Mouse (Mus musculus) neural tube, embryonic 14.5 days (tissue): ENCODE results near the gene Dus2. TPM values are rescaled to one million over a fixed set of nuclear protein-coding genes. Genes with fewer than 3 reads are reported as not detected.
A peak's percentile ranks its signal among the peaks of the same experiment; 100 is the strongest.
"Not testable (repeated sequence)": the region's sequence is repeated elsewhere in the genome, so short reads cannot be mapped to it uniquely, and the experiment has no call there.

ENCODE experiments used
- ATAC-seq: fragments of 200-750 bp; cut with Nextera tagmentation; 2 replicates; pipeline ENCODE4 v1.8.0; 2017; ENCODE audit warnings: low read depth, mild to moderate bottlenecking, moderate TSS enrichment, moderate library complexity
- H3K27ac ChIP-seq: fragments of 300-500 bp; sonication (generic); 2 replicates; pipeline ENCODE4 v1.5.1; 2014; ENCODE audit warnings: low read depth, mild to moderate bottlenecking, control low read depth, low read length, moderate library complexity, mixed read lengths
- H3K27me3 ChIP-seq: fragments of 300-500 bp; sonication (generic); 2 replicates; pipeline ENCODE4 v1.6.1; 2014; ENCODE audit warnings: low read length; ENCODE audit not compliant: control insufficient read depth, insufficient read depth
- H3K36me3 ChIP-seq: fragments of 300-500 bp; sonication (generic); 2 replicates; pipeline ENCODE4 v1.6.1; 2014; ENCODE audit warnings: low read length, mixed read lengths; ENCODE audit not compliant: control insufficient read depth, insufficient read depth
- H3K4me1 ChIP-seq: fragments of 300-500 bp; sonication (generic); 2 replicates; pipeline ENCODE4 v1.6.1; 2014; ENCODE audit warnings: low read length; ENCODE audit not compliant: control insufficient read depth, insufficient read depth
- H3K4me2 ChIP-seq: fragments of 300-500 bp; sonication (generic); 2 replicates; pipeline ENCODE4 v1.6.1; 2014; ENCODE audit warnings: mild to moderate bottlenecking, low read depth, low read length, control low read depth
- H3K4me3 ChIP-seq: fragments of 300-500 bp; sonication (generic); 2 replicates; pipeline ENCODE4 v1.5.1; 2014; ENCODE audit warnings: low read depth, low read length, control low read depth, mixed read lengths
- H3K9ac ChIP-seq: fragments of 300-500 bp; sonication (generic); replicated peaks from 2 replicates; pipeline ENCODE4 v1.6.1; 2014; ENCODE audit warnings: low read depth, mild to moderate bottlenecking, control low read depth, low read length, mixed read lengths
- H3K9me3 ChIP-seq: fragments of 300-500 bp; sonication (generic); 2 replicates; pipeline ENCODE4 v1.6.1; 2016; ENCODE audit warnings: low read length; ENCODE audit not compliant: control insufficient read depth
- WGBS: fragments of 180-500 bp; shearing (Covaris S2); extraction: QIAGEN DNeasy Blood & Tissue Kit; methylation state at CpG from one replicate; pipeline ENCODE4 v1.1.7; 2014; 5-methylcytosine and 5-hydroxymethylcytosine counted together
- polyA plus RNA-seq: library from polyadenylated mRNA; unstranded; fragments of >200 nt; fragmentation: Nextera tagmentation; extraction: Ambion mirVana; gene quantifications from 2 replicates; pipeline ENCODE4 v1.2.1, GENCODE M21; 2014

The Dus2 gene
- polyA plus RNA-seq, 1 experiment from 2014 or later = 33.5 TPM

GRCm38 (mm10) chr8:106001908-106002307 lies 10.8 kb downstream of the Dus2 start:
- Histone ChIP-seq H3K36me3 (no peaks in the 10 kb centered on the region), H3K9ac (no peak overlapping the region), H3K27me3 (no peaks in the 10 kb centered on the region), H3K9me3 (no peaks in the 10 kb centered on the region), H3K4me1 (no peaks in the 10 kb centered on the region), H3K4me3 (no peak overlapping the region), H3K27ac (no peak overlapping the region), H3K4me2 (no peak overlapping the region)
- WGBS = 75% methylated on average over 4 of the region's 4 CpGs
- ATAC-seq = no peak

GRCm38 (mm10) chr8:106004538-106005207 lies 13.5 kb downstream of the Dus2 start:
- H3K9me3 ChIP-seq = no peaks in the 10 kb centered on the region
- no peaks in the 10 kb centered on the region for H3K36me3 ChIP-seq
- no peak overlapping the region for H3K27ac ChIP-seq
- H3K27me3 ChIP-seq = no peaks in the 10 kb centered on the region
- H3K4me1 ChIP-seq = no peaks in the 10 kb centered on the region
- H3K4me2 ChIP-seq = no peak overlapping the region
- H3K9ac ChIP-seq = no peak overlapping the region
- WGBS = 82% methylated on average over 8 of the region's 8 CpGs
- ATAC-seq = no peak
- H3K4me3 ChIP-seq = no peak overlapping the region

- H3K9me3 ChIP-seq = no peaks in the 10 kb centered on the region
- H3K27ac ChIP-seq = no peak within 1 kb of the TSS
- no peaks in the 10 kb centered on the region for H3K27me3 ChIP-seq
- WGBS = 86% methylated on average over 4 of the region's 4 CpGs
- no peaks in the 10 kb centered on the region for H3K36me3 ChIP-seq
- no peak within 1 kb of the TSS for H3K9ac ChIP-seq
- peaks cover 9% of the 10 kb centered on the region for H3K4me1 ChIP-seq
- no peak within 1 kb of the TSS for H3K4me3 ChIP-seq
- ATAC-seq = no peak
- no peak within 1 kb of the TSS for H3K4me2 ChIP-seq
Observed at GRCm38 (mm10) chr8:106005875-106006274, 14.7 kb downstream of the Dus2 start, which contains the start of gene Dpep2nb. Gene Dpep2nb, minus strand, starts transcription at chr8:106005975.

GRCm38 (mm10) chr8:106006413-106006812 lies 15.3 kb downstream of the Dus2 start:
- Histone ChIP-seq H3K4me1 (peaks cover 9% of the 10 kb centered on the region), H3K27me3 (no peaks in the 10 kb centered on the region), H3K9me3 (no peaks in the 10 kb centered on the region), H3K4me3 (no peak overlapping the region), H3K27ac (no peak overlapping the region), H3K36me3 (no peaks in the 10 kb centered on the region), H3K4me2 (no peak overlapping the region), H3K9ac (no peak overlapping the region)
- ATAC-seq = no peak
- 88% methylated on average over 4 of the region's 4 CpGs for WGBS

GRCm38 (mm10) chr8:106007135-106007534 lies 16.0 kb downstream of the Dus2 start:
- H3K36me3 ChIP-seq = no peaks in the 10 kb centered on the region
- peaks cover 12% of the 10 kb centered on the region for H3K4me1 ChIP-seq
- H3K9ac ChIP-seq = no peak overlapping the region
- H3K9me3 ChIP-seq = no peaks in the 10 kb centered on the region
- H3K27me3 ChIP-seq = no peaks in the 10 kb centered on the region
- no peak overlapping the region for H3K4me2 ChIP-seq
- no peak overlapping the region for H3K4me3 ChIP-seq
- ATAC-seq = no peak
- no peak overlapping the region for H3K27ac ChIP-seq
- 78% methylated on average over 3 of the region's 3 CpGs for WGBS

- peaks cover 12% of the 10 kb centered on the region for H3K4me1 ChIP-seq
- not testable (repeated sequence) for ATAC-seq, H3K9me3 ChIP-seq, H3K27ac ChIP-seq, H3K4me3 ChIP-seq, H3K4me2 ChIP-seq, H3K9ac ChIP-seq, H3K36me3 ChIP-seq, H3K27me3 ChIP-seq
- WGBS = 70% methylated on average over 3 of the region's 3 CpGs
Observed at GRCm38 (mm10) chr8:106007891-106008290, 16.8 kb downstream of the Dus2 start.

GRCm38 (mm10) chr8:106010748-106011642 lies 19.9 kb downstream of the Dus2 start:
- Histone ChIP-seq H3K4me2 (peak overlapping the region; percentile 76), H3K36me3 (0 out of 2 replicates have a peak, but pooled peaks cover 3% of the 10 kb centered on the region), H3K4me1 (peaks cover 12% of the 10 kb centered on the region), H3K27ac (peak overlapping the region; percentile 72), H3K9me3 (no peaks in the 10 kb centered on the region), H3K9ac (peak overlapping the region; percentile 88), H3K27me3 (no peaks in the 10 kb centered on the region), H3K4me3 (peak overlapping the region; percentile 89)
- peak; percentile 97 for ATAC-seq
- under 1% methylated on average over 70 of the region's 74 CpGs for WGBS

- Histone ChIP-seq H3K36me3 (0 out of 2 replicates have a peak, but pooled peaks cover 3% of the 10 kb centered on the region), H3K4me1 (peaks cover 12% of the 10 kb centered on the region), H3K9me3 (no peaks in the 10 kb centered on the region), H3K4me3 (peak within 1 kb of the TSS; percentile 89), H3K27me3 (no peaks in the 10 kb centered on the region), H3K27ac (peak within 1 kb of the TSS; percentile 72), H3K9ac (peak within 1 kb of the TSS; percentile 88), H3K4me2 (peak within 1 kb of the TSS; percentile 76)
- WGBS = 2% methylated on average over 6 of the region's 6 CpGs
- ATAC-seq = peak; percentile 16; the same call in 1 of the 2 replicates
Observed at GRCm38 (mm10) chr8:106011643-106011986, 20.5 kb downstream of the Dus2 start, which contains the start of gene Ddx28. Gene Ddx28, minus strand, starts transcription at chr8:106011882.

GRCm38 (mm10) chr8:106012203-106012602 lies 21.1 kb downstream of the Dus2 start:
- H3K4me2 ChIP-seq = peak overlapping the region; percentile 76
- not testable (repeated sequence) for H3K9ac ChIP-seq, H3K27ac ChIP-seq, ATAC-seq, H3K27me3 ChIP-seq, H3K9me3 ChIP-seq, H3K36me3 ChIP-seq
- peaks cover 12% of the 10 kb centered on the region for H3K4me1 ChIP-seq
- WGBS = 86% methylated on average over 8 of the region's 8 CpGs
- peak overlapping the region; percentile 89; the same call in 1 of the 2 replicates for H3K4me3 ChIP-seq
